Mouse (Mus musculus) heart, postnatal 0 days (tissue): ENCODE data around the gene Ranbp3.

ENCODE experiments used
- CTCF ChIP-seq: IDR thresholded peaks from 2 replicates; pipeline ENCODE4 v1.5.1; 2016; ENCODE audit warnings: antibody characterized with exemption, control low read depth, low read depth
- EP300 ChIP-seq: IDR thresholded peaks from 2 replicates; pipeline ENCODE4 v1.6.1; 2016; ENCODE audit warnings: antibody characterized with exemption, low read depth

DNA sequence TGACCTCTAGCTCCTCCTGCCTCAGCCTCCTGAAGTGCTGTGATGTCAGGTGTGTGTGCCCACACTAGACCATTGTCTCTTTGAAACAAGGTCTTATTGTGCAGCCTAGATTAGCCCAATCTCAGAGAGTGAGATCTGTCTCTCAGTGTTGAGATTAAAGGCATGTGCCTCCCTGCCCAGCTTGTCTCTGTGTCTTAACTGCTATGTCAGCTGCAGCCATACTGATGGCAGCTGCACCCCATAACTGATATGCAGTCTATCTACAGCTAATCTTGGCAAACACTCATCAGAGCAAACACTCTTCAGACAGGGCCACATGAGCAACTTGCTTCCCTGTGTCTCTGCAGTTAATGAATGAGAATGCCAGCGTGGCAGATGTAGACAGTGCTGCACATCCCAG is 33.4 kb downstream of the Ranbp3 start:
- TF ChIP-seq CTCF (no peak), EP300 (no peak)
